In genomic region chr4:95543529-95543928, GRCm38 (mm10) we compare ENCODE assay signal across 26 mouse cellular contexts. TPM values are rescaled to one million over a fixed set of nuclear protein-coding genes. Genes with fewer than 3 reads are reported as not detected.
DNase-seq lines count a peak whose midpoint lies in the region; ATAC-seq and TF ChIP-seq lines count a peak whose summit lies in the region.
"Had no signal": no experiment of that assay in that cellular context is flagged by ENCODE, and none has a peak within 500 bp of the region (broad histone marks: within the 10 kb centered on the region; RNA-seq: fewer than 3 reads in every experiment).

No protein-coding gene starts in this region.

- H3K4me2 ChIP-seq in lung, postnatal 0 days (replicated peaks; ENCODE audit: low read depth, low read length): no peak overlapping the region
- H3K4me2 ChIP-seq: forebrain, embryonic 13.5 days; heart, embryonic 11.5 days; limb, embryonic 12.5 days; liver, embryonic 15.5 days; midbrain, embryonic 11.5 days had no signal

- no peak overlapping the region for H3K27ac ChIP-seq in kidney, adult 2 months (ENCODE audit: insufficient read depth, low read depth, low read length)
- H3K27ac ChIP-seq in lung, postnatal 0 days (ENCODE audit: low read length): no peak overlapping the region
- H3K27ac ChIP-seq: embryonic facial prominence, embryonic 10.5 days; forebrain, embryonic 13.5 days; gastrocnemius, adult 2 months; hindbrain, embryonic 10.5 days; limb, embryonic 12.5 days; liver, embryonic 15.5 days had no signal

- no peak overlapping the region for H3K9ac ChIP-seq in lung, postnatal 0 days (replicated peaks; ENCODE audit: low read depth)
- H3K9ac ChIP-seq: forebrain, embryonic 13.5 days; limb, embryonic 12.5 days; liver, embryonic 15.5 days had no signal

- intact Hi-C loops in heart, postnatal 36 days (cut with DNase I): no loop called here

- H3K36me3 ChIP-seq in kidney, adult 2 months (ENCODE audit: control insufficient read depth, insufficient read depth, low read length): no peaks in the 10 kb centered on the region
- no peaks in the 10 kb centered on the region for H3K36me3 ChIP-seq in lung, postnatal 0 days (ENCODE audit: insufficient read depth, low read length)
- H3K36me3 ChIP-seq: embryonic facial prominence, embryonic 10.5 days; G1E; hindbrain, embryonic 10.5 days; limb, embryonic 12.5 days; liver, embryonic 15.5 days had no signal

- H3K4me1 ChIP-seq in kidney, adult 2 months (ENCODE audit: control insufficient read depth, insufficient read depth, low read length): no peaks in the 10 kb centered on the region
- no peaks in the 10 kb centered on the region for H3K4me1 ChIP-seq in lung, adult 2 months (ENCODE audit: control insufficient read depth, insufficient read depth, low read length)
- H3K4me1 ChIP-seq in lung, postnatal 0 days (ENCODE audit: insufficient read depth, low read depth, low read length): no peaks in the 10 kb centered on the region
- H3K4me1 ChIP-seq: embryonic facial prominence, embryonic 10.5 days; hindbrain, embryonic 10.5 days; limb, embryonic 12.5 days; liver, embryonic 15.5 days had no signal

- TF ChIP-seq EP300 in lung, postnatal 0 days (IDR thresholded peaks at IDR 0.05): no peak

- peak; percentile 20 for DNase-seq in kidney, adult 2 months
- DNase-seq in kidney, postnatal 14 days: no peak
- DNase-seq in lung, adult 2 months: peak; percentile 5
- DNase-seq in lung, postnatal 0 days (ENCODE audit: low spot score): no peak
- DNase-seq in gonadal fat pad, adult 2 months (ENCODE audit: low read depth): peak; percentile 58
- no peak for DNase-seq in right cerebral cortex, postnatal 14 days
- no peak for DNase-seq in heart, postnatal 36 days
- DNase-seq: adrenal gland, adult 8-10 months; cerebellum, adult 11-12 months; cerebellum, postnatal 10 days; gastrocnemius, adult 2 months; heart, adult 11 months; lung, postnatal 4 days had no signal

- no peak for TF ChIP-seq CTCF in kidney, adult 2 months (conservative IDR thresholded peaks at IDR 0.05; ENCODE audit: insufficient read depth, insufficient read length, low read depth, low read length)
- TF ChIP-seq CTCF in lung, adult 2 months (IDR thresholded peaks at IDR 0.05; ENCODE audit: insufficient read depth, low read length): no peak
- no peak for TF ChIP-seq CTCF in lung, postnatal 0 days (IDR thresholded peaks at IDR 0.05)

- no peaks in the 10 kb centered on the region; the same call in 1 of the 2 replicates for H3K27me3 ChIP-seq in kidney, adult 2 months (replicated peaks; ENCODE audit: control insufficient read depth, insufficient read depth, low read length)
- H3K27me3 ChIP-seq in lung, postnatal 0 days (replicated peaks; ENCODE audit: insufficient read depth, low read length): no peaks in the 10 kb centered on the region
- H3K27me3 ChIP-seq: CH12.LX; forebrain, embryonic 13.5 days; limb, embryonic 12.5 days; liver, embryonic 15.5 days had no signal

- TF ChIP-seq POLR2A in kidney, adult 2 months (IDR thresholded peaks at IDR 0.05; ENCODE audit: low read depth, low read length): no peak
- TF ChIP-seq POLR2A in lung, adult 2 months (IDR thresholded peaks at IDR 0.05; ENCODE audit: borderline replicate concordance, extremely low read depth, low read depth, low read length): no peak

- 95% methylated on average over 4 of the region's 4 CpGs for WGBS in kidney, adult 2 months
- WGBS in lung, adult 2 months: 80% methylated on average over 4 of the region's 4 CpGs
- WGBS in lung, postnatal 0 days: 69% methylated on average over 4 of the region's 4 CpGs

- H3K9me3 ChIP-seq in lung, postnatal 0 days (ENCODE audit: low read length): no peaks in the 10 kb centered on the region
- H3K9me3 ChIP-seq: embryonic facial prominence, embryonic 10.5 days; forebrain, embryonic 13.5 days; G1E; hindbrain, embryonic 10.5 days; limb, embryonic 12.5 days; liver, embryonic 15.5 days had no signal

- no peak overlapping the region for H3K4me3 ChIP-seq in kidney, adult 2 months (ENCODE audit: insufficient read depth, low read depth, low read length)
- no peak overlapping the region for H3K4me3 ChIP-seq in lung, adult 2 months (replicated peaks; ENCODE audit: extremely low read depth, low read depth, low read length)
- H3K4me3 ChIP-seq in lung, postnatal 0 days (ENCODE audit: low read depth, low read length): no peak overlapping the region
- H3K4me3 ChIP-seq: embryonic facial prominence, embryonic 10.5 days; forebrain, embryonic 13.5 days; gastrocnemius, adult 2 months; hindbrain, embryonic 10.5 days; limb, embryonic 12.5 days; liver, embryonic 15.5 days had no signal

- no peak for ATAC-seq in lung, postnatal 0 days
- no peak for ATAC-seq in inflammation-experienced regulatory T-cells, adult 6 months
- ATAC-seq: activated CD4-positive, CD25-positive, alpha-beta regulatory T cell, adult 4 months; forebrain, embryonic 13.5 days; hindbrain, embryonic 16.5 days; intestine, embryonic 16.5 days had no signal

RNA-seq across cellular contexts. Expression of gene Fggy, which starts 13.8 kb away (rescaled TPM):
- 189 and 215 TPM in 2 replicates for polyA plus RNA-seq in kidney, adult 2 months (2012; rRNA removed)
- polyA plus RNA-seq in lung, adult 2 months (2012; rRNA removed): 5.3 and 5.5 TPM in 2 replicates
- 6.2 and 8.9 TPM in 2 replicates for polyA plus RNA-seq in lung, postnatal 0 days (2015; fragmentation: Nextera tagmentation; extraction: Ambion mirVana)
- polyA plus RNA-seq in gonadal fat pad, adult 2 months (2012; rRNA removed): 46.9 and 49.6 TPM in 2 replicates
- polyA plus RNA-seq in inflammation-experienced regulatory T-cells, adult 6 months (2017; shearing (Covaris generic)): 1 to 10 TPM in 2 of 3 experiments, under 1 TPM in 1; 0.96 to 6.5 (median 3.8) TPM
- total RNA-seq in heart, postnatal 36 days (2021): 1 to 10 TPM; 7.1 to 7.2 TPM
- total RNA-seq: G1E had no signal
- polyA plus RNA-seq: G1E had no signal

Comparison
In these comparisons a context has a peak if more than half of its experiments do, and no peak if none do; other contexts are left out.
1. DNase-seq: peak in kidney, adult 2 months (single experiment), lung, adult 2 months (single experiment) and gonadal fat pad, adult 2 months (single experiment); none in kidney, postnatal 14 days (single experiment), lung, postnatal 0 days (single experiment), right cerebral cortex, postnatal 14 days (single experiment) and heart, postnatal 36 days (0 of 2).